Mouse (Mus musculus) liver, embryonic 16.5 days (tissue): Measurements from ENCODE around the gene Cd2. TPM values are rescaled to one million over a fixed set of nuclear protein-coding genes. Genes with fewer than 3 reads are reported as not detected.

ENCODE experiments used
- ATAC-seq: fragments of 200-750 bp; cut with Nextera tagmentation; 2 replicates; pipeline ENCODE4 v1.8.0; 2017; ENCODE audit warnings: low read depth, mild to moderate bottlenecking, moderate number of reproducible peaks, moderate library complexity
- H3K27ac ChIP-seq: fragments of 300-500 bp; sonication (generic); 2 replicates; pipeline ENCODE4 v1.5.1; 2014; ENCODE audit warnings: mild to moderate bottlenecking, low read length
- H3K27me3 ChIP-seq: fragments of 300-500 bp; sonication (generic); 2 replicates; pipeline ENCODE4 v1.6.1; 2014; ENCODE audit warnings: low read depth, low read length, mixed read lengths; ENCODE audit not compliant: control insufficient read depth, insufficient read depth
- H3K36me3 ChIP-seq: fragments of 300-500 bp; sonication (generic); 2 replicates; pipeline ENCODE4 v1.6.1; 2014; ENCODE audit warnings: mild to moderate bottlenecking; ENCODE audit not compliant: control insufficient read depth, insufficient read depth
- H3K4me1 ChIP-seq: fragments of 300-500 bp; sonication (generic); 2 replicates; pipeline ENCODE4 v1.6.1; 2014; ENCODE audit warnings: low read depth, low read length, mixed read lengths; ENCODE audit not compliant: control insufficient read depth
- H3K4me2 ChIP-seq: fragments of 300-500 bp; sonication (generic); 2 replicates; pipeline ENCODE4 v1.6.1; 2014; ENCODE audit warnings: low read depth, low read length, mixed read lengths
- H3K4me3 ChIP-seq: fragments of 300-500 bp; sonication (generic); 2 replicates; pipeline ENCODE4 v1.5.1; 2014; ENCODE audit warnings: low read depth, mild to moderate bottlenecking, low read length
- H3K9ac ChIP-seq: fragments of 300-500 bp; sonication (generic); 2 replicates; pipeline ENCODE4 v1.6.1; 2014; ENCODE audit warnings: low read depth, low read length
- H3K9me3 ChIP-seq: fragments of 300-500 bp; sonication (generic); replicated peaks from 2 replicates; pipeline ENCODE4 v1.6.1; 2016; ENCODE audit warnings: low read length; ENCODE audit not compliant: control insufficient read depth
- WGBS: fragments of 180-500 bp; shearing (Covaris S2); extraction: QIAGEN DNeasy Blood & Tissue Kit; methylation state at CpG from one replicate; pipeline ENCODE4 v1.1.7; 2014; ENCODE audit not compliant: insufficient replicate concordance; 5-methylcytosine and 5-hydroxymethylcytosine counted together
- polyA plus RNA-seq: library from polyadenylated mRNA; unstranded; fragments of >200 nt; fragmentation: Nextera tagmentation; extraction: Ambion mirVana; gene quantifications from 2 replicates; pipeline ENCODE4 v1.2.1, GENCODE M21; 2015

The Cd2 gene
- polyA plus RNA-seq, 1 experiment from 2014 or later: 0.17 TPM

DNA sequence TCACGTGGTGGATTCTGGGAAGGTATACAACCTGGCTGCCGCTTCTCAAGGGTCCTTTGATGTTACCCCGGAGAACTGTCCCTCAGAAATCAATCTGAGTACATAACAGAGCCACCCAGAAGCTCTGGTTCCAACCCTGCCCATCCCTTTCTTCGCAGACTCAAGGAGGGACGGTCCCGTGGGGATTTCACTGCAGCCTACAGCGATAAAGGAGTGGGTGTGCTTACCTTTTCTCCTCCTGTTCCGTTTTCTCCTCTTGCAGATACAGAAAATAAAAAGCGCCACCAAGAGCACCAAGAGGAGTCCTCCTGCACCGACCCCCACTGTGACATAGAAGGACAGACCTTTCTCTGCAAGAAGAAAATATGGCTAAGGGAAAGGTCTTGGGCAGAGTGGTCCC, 8.2 kb downstream of the Cd2 start:
- Histone ChIP-seq H3K36me3 (no peaks in the 10 kb centered on the region), H3K9ac (no peak overlapping the region), H3K4me3 (no peak overlapping the region), H3K4me1 (no peaks in the 10 kb centered on the region), H3K27ac (no peak overlapping the region), H3K9me3 (no peaks in the 10 kb centered on the region), H3K27me3 (no peaks in the 10 kb centered on the region), H3K4me2 (no peak overlapping the region)
- no peak for ATAC-seq
- 60% methylated on average over 10 of the region's 10 CpGs for WGBS

DNA sequence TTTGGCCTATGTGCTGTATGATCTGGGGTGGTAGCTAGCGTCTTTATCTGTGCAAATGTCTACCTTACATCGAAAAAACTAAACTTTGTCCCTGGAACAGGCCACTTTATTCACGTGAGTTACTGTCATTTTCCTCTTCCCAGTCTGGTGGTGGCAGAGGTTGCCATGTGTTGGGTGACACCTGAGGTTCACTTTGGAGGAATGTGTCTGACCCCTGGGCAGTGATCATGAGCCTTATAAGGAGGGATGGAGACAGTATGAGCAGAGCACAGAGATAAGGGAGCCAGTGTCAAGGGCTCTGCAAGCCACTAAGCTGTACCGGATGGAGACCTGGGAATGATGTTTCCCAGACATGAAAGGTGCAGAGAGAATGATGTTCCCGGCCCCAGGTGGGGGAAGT, 9.3 kb downstream of the Cd2 start:
- H3K36me3 ChIP-seq: no peaks in the 10 kb centered on the region
- no peak overlapping the region for H3K4me3 ChIP-seq
- no peaks in the 10 kb centered on the region for H3K4me1 ChIP-seq
- H3K27ac ChIP-seq: no peak overlapping the region
- WGBS: 63% methylated on average over 5 of the region's 5 CpGs
- H3K9ac ChIP-seq: no peak overlapping the region
- no peaks in the 10 kb centered on the region for H3K27me3 ChIP-seq
- ATAC-seq: no peak
- no peak overlapping the region for H3K4me2 ChIP-seq
- H3K9me3 ChIP-seq: no peaks in the 10 kb centered on the region

DNA sequence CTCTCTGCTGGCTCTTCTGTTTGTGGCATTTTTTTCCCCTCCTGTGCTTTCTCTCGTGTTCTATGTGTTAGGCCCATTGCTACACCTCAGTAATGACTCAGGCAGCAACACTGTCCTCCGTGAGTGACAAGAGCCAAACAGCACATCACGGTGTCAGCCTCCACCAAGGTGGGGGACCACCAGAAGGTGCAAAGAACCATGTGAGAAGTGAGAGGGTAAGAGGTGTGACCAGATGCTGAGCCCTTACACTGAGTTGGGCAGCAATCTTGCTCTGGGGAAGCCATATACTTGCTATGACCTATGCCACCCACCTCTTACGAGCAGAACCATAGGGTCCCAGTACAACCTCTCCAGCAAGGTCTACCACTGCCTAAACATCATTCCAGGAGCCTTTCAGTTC, 9.9 kb downstream of the Cd2 start:
- Histone ChIP-seq H3K9ac (no peak overlapping the region), H3K4me2 (no peak overlapping the region), H3K9me3 (no peaks in the 10 kb centered on the region), H3K27me3 (no peaks in the 10 kb centered on the region), H3K4me3 (no peak overlapping the region), H3K36me3 (no peaks in the 10 kb centered on the region), H3K27ac (no peak overlapping the region), H3K4me1 (no peaks in the 10 kb centered on the region)
- no peak for ATAC-seq
- 44% methylated on average over 4 of the region's 4 CpGs for WGBS

DNA sequence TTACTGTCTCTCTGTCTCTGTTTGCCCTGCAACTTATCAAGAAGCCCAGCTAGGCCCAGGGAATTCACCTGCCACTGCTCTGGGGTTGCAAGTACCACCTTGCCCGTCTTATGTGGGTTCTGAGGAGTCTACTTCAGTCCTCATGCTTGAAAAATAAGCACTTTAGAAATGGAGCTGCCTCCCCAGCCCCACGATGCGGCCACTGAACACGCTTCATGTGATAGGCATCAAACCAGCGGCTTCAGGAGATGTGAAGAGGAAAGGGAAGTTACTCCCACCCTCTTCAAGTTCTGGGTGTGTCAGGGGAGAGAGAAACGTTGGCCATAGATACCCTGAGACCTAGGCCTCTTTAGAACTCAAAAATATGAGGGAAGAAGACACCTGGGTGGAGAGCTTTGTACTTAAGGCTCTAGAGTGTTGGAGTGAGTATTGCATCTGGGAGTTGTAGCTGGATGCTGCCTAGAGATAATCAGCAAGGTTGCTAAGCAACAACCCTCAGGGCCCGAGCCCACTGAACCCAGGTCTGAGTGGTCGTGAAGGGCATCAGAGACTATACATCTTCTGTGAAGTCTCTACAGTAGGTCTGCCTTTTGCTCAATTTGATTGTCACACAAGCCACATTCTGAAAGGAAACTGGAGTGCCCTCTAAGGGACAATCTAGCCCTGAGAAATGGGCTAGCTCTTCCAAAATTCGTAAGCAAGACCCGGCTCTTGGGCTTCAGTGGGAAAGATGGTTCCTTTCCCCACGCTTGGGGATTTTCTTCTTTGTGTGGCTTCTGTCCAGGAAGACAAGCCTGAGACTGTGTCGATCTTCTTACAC, 11.0 kb downstream of the Cd2 start:
- Histone ChIP-seq H3K9me3 (no peaks in the 10 kb centered on the region), H3K4me3 (no peak overlapping the region), H3K4me1 (no peaks in the 10 kb centered on the region), H3K27me3 (no peaks in the 10 kb centered on the region), H3K36me3 (no peaks in the 10 kb centered on the region), H3K9ac (no peak overlapping the region), H3K27ac (no peak overlapping the region), H3K4me2 (no peak overlapping the region)
- no peak for ATAC-seq
- 37% methylated on average over 12 of the region's 12 CpGs for WGBS

DNA sequence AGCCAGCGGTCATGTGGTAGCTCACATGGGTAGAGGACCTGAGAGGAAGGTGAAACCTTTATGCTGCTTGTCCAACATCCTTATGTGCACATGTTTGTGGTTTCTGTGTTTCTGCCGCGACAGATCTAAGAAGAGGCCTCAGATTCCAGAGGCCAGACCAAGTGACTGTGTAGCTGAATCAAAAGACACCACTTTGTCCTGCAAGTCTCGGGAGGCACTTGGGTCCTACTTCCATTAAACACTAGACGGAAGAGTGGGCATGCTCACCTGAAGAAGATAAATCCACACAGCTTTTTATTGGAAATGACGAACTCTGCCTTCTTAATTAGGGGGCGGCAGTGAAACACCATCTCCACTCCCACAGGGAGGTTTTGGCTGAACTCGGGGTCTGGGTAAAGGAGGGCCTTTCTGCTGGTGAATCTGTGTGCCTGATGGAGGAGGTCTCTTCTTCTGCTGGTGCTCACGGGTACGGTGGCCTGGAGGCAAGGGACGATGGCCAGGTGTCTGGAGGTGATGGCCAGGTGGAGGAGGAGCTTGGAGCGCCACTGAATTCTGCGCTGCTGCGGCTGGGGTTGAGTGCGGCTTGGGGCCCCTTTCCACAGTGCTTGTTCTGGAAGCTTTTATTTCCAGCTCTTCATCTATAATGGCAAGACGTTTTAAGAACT, 12.0 kb downstream of the Cd2 start:
- Histone ChIP-seq H3K36me3 (no peaks in the 10 kb centered on the region), H3K9me3 (no peaks in the 10 kb centered on the region), H3K27me3 (no peaks in the 10 kb centered on the region), H3K4me3 (no peak overlapping the region), H3K27ac (no peak overlapping the region), H3K4me1 (no peaks in the 10 kb centered on the region), H3K9ac (no peak overlapping the region), H3K4me2 (no peak overlapping the region)
- whole genome bisulfite sequencing: 66% methylated on average over 16 of the region's 16 CpGs
- no peak for ATAC-seq

DNA sequence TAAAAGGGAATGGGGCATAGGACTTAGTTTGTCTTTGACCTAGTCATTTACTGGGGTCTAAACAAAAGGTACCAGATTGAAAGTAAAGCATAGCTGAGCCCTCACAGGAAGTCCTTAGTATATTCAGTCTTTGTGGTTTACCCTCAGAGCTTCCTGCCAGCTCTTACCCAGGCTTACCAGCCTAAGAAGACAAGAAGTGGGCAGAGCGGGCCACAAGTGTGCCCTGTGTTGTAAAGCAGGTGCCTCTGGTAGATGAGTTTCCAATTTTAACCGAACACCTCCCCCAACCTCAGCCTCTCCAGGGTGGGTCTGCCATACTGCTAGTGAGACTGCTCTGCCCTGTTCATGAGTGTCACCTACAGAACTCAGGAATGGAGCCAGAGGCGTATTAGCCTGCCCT, 12.9 kb downstream of the Cd2 start:
- Histone ChIP-seq H3K4me2 (no peak overlapping the region), H3K27ac (no peak overlapping the region), H3K4me3 (no peak overlapping the region), H3K9ac (no peak overlapping the region), H3K9me3 (no peaks in the 10 kb centered on the region), H3K4me1 (no peaks in the 10 kb centered on the region), H3K27me3 (no peaks in the 10 kb centered on the region), H3K36me3 (no peaks in the 10 kb centered on the region)
- no peak for ATAC-seq
- 36% methylated on average over 3 of the region's 3 CpGs for WGBS

DNA sequence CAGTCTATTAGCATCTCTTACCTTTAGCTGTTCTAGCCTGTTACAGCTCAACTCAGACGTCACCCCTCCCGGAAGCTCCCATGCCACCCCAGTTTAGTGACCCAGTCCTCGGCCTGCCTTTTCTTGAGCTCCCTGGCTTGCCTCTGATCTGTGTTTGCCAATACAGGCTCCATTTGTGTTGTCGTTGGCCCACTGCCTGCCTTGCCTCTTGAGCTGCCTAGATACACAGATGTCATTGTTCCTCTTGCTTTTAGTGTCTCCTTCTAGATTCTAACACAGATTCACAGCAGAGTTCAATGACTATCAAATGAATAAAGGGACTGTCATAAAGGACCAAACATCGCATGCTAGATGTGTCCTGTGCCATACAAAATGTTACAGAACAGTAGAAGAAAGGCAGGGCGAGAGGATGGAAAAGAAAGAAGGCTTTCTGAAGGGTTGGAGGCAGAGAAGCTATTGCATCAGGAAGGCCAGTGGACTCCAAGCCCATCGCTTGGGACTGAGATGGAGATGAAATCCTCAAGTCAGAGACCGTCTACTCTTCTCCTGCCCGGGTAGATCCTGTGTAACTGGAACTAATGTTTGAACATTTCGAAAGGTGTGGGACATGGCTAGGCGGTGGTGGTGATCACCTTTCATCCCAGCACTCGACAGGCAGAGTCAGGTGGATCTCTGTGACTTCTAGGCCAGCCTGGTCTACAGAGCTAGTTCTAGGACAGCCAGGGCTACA, 13.5 kb downstream of the Cd2 start:
- no peaks in the 10 kb centered on the region for H3K4me1 ChIP-seq
- no peak overlapping the region for H3K27ac ChIP-seq
- H3K36me3 ChIP-seq: no peaks in the 10 kb centered on the region
- no peak overlapping the region for H3K4me2 ChIP-seq
- H3K27me3 ChIP-seq: no peaks in the 10 kb centered on the region
- H3K4me3 ChIP-seq: no peak overlapping the region
- no peak for ATAC-seq
- 57% methylated on average over 12 of the region's 12 CpGs for WGBS
- H3K9me3 ChIP-seq: no peaks in the 10 kb centered on the region
- H3K9ac ChIP-seq: no peak overlapping the region

DNA sequence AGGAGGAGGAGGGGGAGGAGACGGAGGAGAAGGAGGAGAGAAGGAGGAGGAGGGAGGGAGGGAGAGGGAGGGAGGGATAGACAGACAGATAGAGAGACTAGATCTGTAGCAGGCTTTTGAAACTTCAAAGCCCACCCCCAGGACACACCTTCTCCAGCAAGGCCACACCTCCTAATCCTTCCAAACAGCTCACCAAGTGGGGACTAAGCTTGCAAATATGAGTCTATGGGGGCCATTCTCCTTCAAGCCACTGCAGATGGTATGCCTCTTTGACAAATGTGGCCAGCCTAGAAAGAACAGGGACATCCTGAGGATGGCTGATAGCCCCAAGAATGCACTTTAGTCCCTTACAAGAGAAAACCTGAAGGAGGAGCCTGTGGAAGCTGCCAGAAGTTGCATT, 15.6 kb downstream of the Cd2 start:
- no peaks in the 10 kb centered on the region for H3K36me3 ChIP-seq
- WGBS: no CpG with 5 or more reads among the region's 1 CpGs
- H3K9ac ChIP-seq: no peak overlapping the region
- no peaks in the 10 kb centered on the region for H3K4me1 ChIP-seq
- no peaks in the 10 kb centered on the region for H3K9me3 ChIP-seq
- ATAC-seq: no peak
- no peak overlapping the region for H3K4me3 ChIP-seq
- H3K27ac ChIP-seq: no peak overlapping the region
- no peaks in the 10 kb centered on the region for H3K27me3 ChIP-seq
- H3K4me2 ChIP-seq: no peak overlapping the region

DNA sequence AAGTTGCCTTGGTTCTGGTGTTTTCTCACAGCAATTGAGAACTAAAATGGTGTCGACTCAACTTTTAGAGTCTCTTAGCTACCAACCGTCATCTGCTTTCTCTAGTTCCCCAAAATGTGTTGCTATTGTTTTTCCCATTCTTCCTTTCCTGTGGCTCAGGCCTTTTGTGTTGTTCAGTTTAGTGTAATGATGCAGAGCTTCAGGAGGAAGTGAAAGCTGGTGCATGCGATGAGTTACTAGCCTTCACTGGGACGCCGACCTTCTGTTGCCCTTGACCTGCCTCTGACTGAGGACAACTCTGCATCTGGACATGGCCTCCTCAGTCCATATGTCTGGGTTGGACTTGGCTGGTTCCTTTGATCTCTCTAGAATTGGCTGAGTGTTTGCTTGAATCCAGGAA, 16.9 kb downstream of the Cd2 start:
- H3K9me3 ChIP-seq: no peaks in the 10 kb centered on the region
- H3K4me2 ChIP-seq: no peak overlapping the region
- H3K4me3 ChIP-seq: no peak overlapping the region
- no peaks in the 10 kb centered on the region for H3K36me3 ChIP-seq
- no peak overlapping the region for H3K9ac ChIP-seq
- H3K4me1 ChIP-seq: no peaks in the 10 kb centered on the region
- 57% methylated on average over 5 of the region's 5 CpGs for WGBS
- H3K27ac ChIP-seq: no peak overlapping the region
- no peak for ATAC-seq
- H3K27me3 ChIP-seq: no peaks in the 10 kb centered on the region
